Mouse (Mus musculus): ENCODE results near the gene Twsg1.
"Not testable (repeated sequence)": the region's sequence is repeated elsewhere in the genome, so short reads cannot be mapped to it uniquely, and the experiment has no call there.

The Twsg1 gene

GRCm38 (mm10) chr17:65950622-65951404 is at the start of gene Twsg1:
Twsg1 (minus strand) TSS chr17:65951226.
- peak; percentile 83 for DNase-seq

GRCm38 (mm10) chr17:65988151-65988820 is 37.3 kb upstream of the Twsg1 start:
- no peak for DNase-seq

GRCm38 (mm10) chr17:65976720-65977119 is 25.7 kb upstream of the Twsg1 start:
- not testable (repeated sequence) for DNase-seq

- DNase-seq, result no peak
Observed at GRCm38 (mm10) chr17:65967751-65968150, 16.7 kb upstream of the Twsg1 start.

GRCm38 (mm10) chr17:65962263-65962662 is 11.2 kb upstream of the Twsg1 start:
- DNase-seq, result no peak

GRCm38 (mm10) chr17:65961606-65962136 is 10.6 kb upstream of the Twsg1 start:
- no peak for DNase-seq

- DNase-seq, result no peak
Observed at GRCm38 (mm10) chr17:65959011-65959410, 8.0 kb upstream of the Twsg1 start.

GRCm38 (mm10) chr17:65958366-65958765 is 7.3 kb upstream of the Twsg1 start:
- DNase-seq, result no peak

- no peak for DNase-seq
Observed at GRCm38 (mm10) chr17:65957782-65958325, 6.8 kb upstream of the Twsg1 start.

GRCm38 (mm10) chr17:65956993-65957781 is 6.2 kb upstream of the Twsg1 start:
- no peak for DNase-seq

GRCm38 (mm10) chr17:65956140-65956539 is 5.1 kb upstream of the Twsg1 start:
- no peak for DNase-seq

GRCm38 (mm10) chr17:65953959-65954358 is 2.9 kb upstream of the Twsg1 start:
- no peak for DNase-seq

GRCm38 (mm10) chr17:65952083-65952482 is 1.1 kb upstream of the Twsg1 start:
- DNase-seq, result no peak

- DNase-seq, result peak; percentile 19
Observed at GRCm38 (mm10) chr17:65950183-65950582, 843 bp downstream of the Twsg1 start.

- DNase-seq, result no peak
Observed at GRCm38 (mm10) chr17:65947307-65947706, 3.7 kb downstream of the Twsg1 start.

- no peak for DNase-seq
Observed at GRCm38 (mm10) chr17:65945420-65945819, 5.6 kb downstream of the Twsg1 start.

- DNase-seq, result no peak
Observed at GRCm38 (mm10) chr17:65942394-65942793, 8.6 kb downstream of the Twsg1 start.

GRCm38 (mm10) chr17:65941275-65941674 is 9.8 kb downstream of the Twsg1 start:
- no peak for DNase-seq

GRCm38 (mm10) chr17:65940221-65940620 is 10.8 kb downstream of the Twsg1 start:
- no peak for DNase-seq

GRCm38 (mm10) chr17:65939461-65940192 is 11.4 kb downstream of the Twsg1 start:
- DNase-seq, result no peak

- no peak for DNase-seq
Observed at GRCm38 (mm10) chr17:65937671-65938070, 13.4 kb downstream of the Twsg1 start.

GRCm38 (mm10) chr17:65933741-65934140 is 17.3 kb downstream of the Twsg1 start:
- DNase-seq, result no peak

Data from right cerebral cortex, postnatal 4 days (tissue).